Mouse (Mus musculus): ENCODE data around the gene Zfx. TPM values are rescaled to one million over a fixed set of nuclear protein-coding genes. Genes with fewer than 3 reads are reported as not detected.

Gene Zfx
- polyA plus RNA-seq (2014; fragmentation: Illumina TruSeq; extraction: RNeasy Lipid Tissue Mini Kit (QIAGEN cat#74804); ENCODE audit: low read depth, low replicate concordance) = 46.7 TPM

GRCm38 (mm10) chrX:94123059-94123839, at the start of gene Zfx:
Gene Zfx (minus strand): TSS chrX:94123702.

Other genes starting within 250 kb of the Zfx start
- not detected for gene AU015836, start 155.0 kb downstream of the Zfx start, polyA plus RNA-seq (2014; fragmentation: Illumina TruSeq; extraction: RNeasy Lipid Tissue Mini Kit (QIAGEN cat#74804); ENCODE audit: low read depth, low replicate concordance)
- gene Eif2s3x, start 89.2 kb upstream of the Zfx start, polyA plus RNA-seq (2014; fragmentation: Illumina TruSeq; extraction: RNeasy Lipid Tissue Mini Kit (QIAGEN cat#74804); ENCODE audit: low read depth, low replicate concordance) = 303 TPM
- gene Klhl15, start 110.9 kb upstream of the Zfx start, polyA plus RNA-seq (2014; fragmentation: Illumina TruSeq; extraction: RNeasy Lipid Tissue Mini Kit (QIAGEN cat#74804); ENCODE audit: low read depth, low replicate concordance) = 9.2 TPM
- gene Fam90a1b, start 243.1 kb upstream of the Zfx start, polyA plus RNA-seq (2014; fragmentation: Illumina TruSeq; extraction: RNeasy Lipid Tissue Mini Kit (QIAGEN cat#74804); ENCODE audit: low read depth, low replicate concordance) = not detected
- 612 TPM for gene Apoo, start 243.4 kb upstream of the Zfx start, polyA plus RNA-seq (2014; fragmentation: Illumina TruSeq; extraction: RNeasy Lipid Tissue Mini Kit (QIAGEN cat#74804); ENCODE audit: low read depth, low replicate concordance)